14 mouse cellular contexts compared by ENCODE assay signal in genomic region chr4:10770026-10770643, GRCm38 (mm10).
DNase-seq lines count a peak whose midpoint lies in the region; ATAC-seq and TF ChIP-seq lines count a peak whose summit lies in the region.
"Had no signal": no experiment of that assay in that cellular context is flagged by ENCODE, and none has a peak within 500 bp of the region (broad histone marks: within the 10 kb centered on the region; RNA-seq: fewer than 3 reads in every experiment).

No protein-coding gene starts in this region.

- H3K9ac ChIP-seq in liver, adult 2 months (ENCODE audit: low read depth, low read length): no peak overlapping the region
- H3K9ac ChIP-seq in liver, embryonic 12.5 days: no peak overlapping the region
- no peak overlapping the region for H3K9ac ChIP-seq in MEL (ENCODE audit: control insufficient read depth, low read depth, low read length, poor library complexity, severe bottlenecking)
- no peak overlapping the region for H3K9ac ChIP-seq in forebrain, embryonic 12.5 days

- TF ChIP-seq CTCF in liver, adult 2 months (IDR thresholded peaks at IDR 0.05; ENCODE audit: low read depth, low read length): no peak
- no peak for TF ChIP-seq CTCF in MEL (IDR thresholded peaks at IDR 0.05 in 2 of 3, conservative IDR thresholded peaks at IDR 0.05 in 1 of 3; ENCODE audit: control insufficient read depth in 1 of 3, insufficient read depth in 1 of 3, low read depth in 2 of 3, low read length in 3 of 3, poor library complexity in 1 of 3, severe bottlenecking in 1 of 3)

- no peak for TF ChIP-seq POLR2A in liver, adult 2 months (IDR thresholded peaks at IDR 0.05; ENCODE audit: extremely low read depth, insufficient read depth, low read length)
- TF ChIP-seq POLR2A in MEL (IDR thresholded peaks at IDR 0.05; ENCODE audit: control insufficient read depth in 1 of 2, insufficient read depth in 1 of 2, low read depth in 1 of 2, low read length in 2 of 2, poor library complexity in 1 of 2): no peak

- peak; percentile 2 for DNase-seq in liver, adult 2 months (ENCODE audit: extremely low read depth, low read depth, low spot score)
- DNase-seq in MEL (ENCODE audit: low read depth, low spot score): peak; percentile 3
- peak; percentile 3 to 14 for DNase-seq in kidney, postnatal 36 days
- peak; percentile 44 for DNase-seq in thymus, postnatal 14 days
- no peak for DNase-seq in heart, adult 18-20 months
- DNase-seq in urinary bladder, postnatal 10 days (ENCODE audit: low spot score): no peak
- DNase-seq: heart, adult 2 months; liver; lung, postnatal 4 days had no signal

- 84% methylated on average over 13 of the region's 13 CpGs for WGBS in liver, adult 2 months
- WGBS in liver, embryonic 12.5 days (ENCODE audit: insufficient replicate concordance): 45% methylated on average over 13 of the region's 13 CpGs
- WGBS in forebrain, embryonic 12.5 days: 95% methylated on average over 13 of the region's 13 CpGs

- no peaks in the 10 kb centered on the region for H3K79me2 ChIP-seq in liver, adult 2 months (ENCODE audit: control insufficient read depth, insufficient read depth, low read length)
- H3K79me2 ChIP-seq in MEL (ENCODE audit: control insufficient read depth, insufficient read depth, low read length, poor library complexity): no peaks in the 10 kb centered on the region

- TF ChIP-seq RAD21 in MEL (IDR thresholded peaks at IDR 0.05; ENCODE audit: low read depth, low read length): no peak

- H3K4me1 ChIP-seq in liver, adult 2 months (ENCODE audit: control insufficient read depth, insufficient read depth, low read length): no peaks in the 10 kb centered on the region
- no peaks in the 10 kb centered on the region for H3K4me1 ChIP-seq in liver, embryonic 12.5 days
- no peaks in the 10 kb centered on the region for H3K4me1 ChIP-seq in MEL (ENCODE audit: control insufficient read depth in 1 of 2, insufficient read depth in 2 of 2, low read length in 2 of 2)
- peaks cover 6% of the 10 kb centered on the region; the same call in 1 of the 2 replicates for H3K4me1 ChIP-seq in forebrain, embryonic 12.5 days
- H3K4me1 ChIP-seq: hindbrain, embryonic 10.5 days had no signal

- H3K27ac ChIP-seq in liver, adult 2 months (replicated peaks; ENCODE audit: insufficient read depth, low read depth, low read length): no peak overlapping the region
- no peak overlapping the region for H3K27ac ChIP-seq in liver, embryonic 12.5 days
- no peak overlapping the region for H3K27ac ChIP-seq in MEL (ENCODE audit: control insufficient read depth, low read depth, low read length)
- no peak overlapping the region for H3K27ac ChIP-seq in forebrain, embryonic 12.5 days
- H3K27ac ChIP-seq: heart, adult 2 months; hindbrain, embryonic 10.5 days; left cerebral cortex, adult 2 months had no signal

- no peaks in the 10 kb centered on the region for H3K36me3 ChIP-seq in liver, adult 2 months (ENCODE audit: control insufficient read depth, insufficient read depth, low read length)
- no peaks in the 10 kb centered on the region for H3K36me3 ChIP-seq in liver, embryonic 12.5 days
- H3K36me3 ChIP-seq in MEL (ENCODE audit: control insufficient read depth in 1 of 2, insufficient read depth in 2 of 2, low read length in 2 of 2): no peaks in the 10 kb centered on the region
- no peaks in the 10 kb centered on the region for H3K36me3 ChIP-seq in forebrain, embryonic 12.5 days (replicated peaks)
- H3K36me3 ChIP-seq: hindbrain, embryonic 10.5 days had no signal

- no peak overlapping the region for H3K4me3 ChIP-seq in liver, adult 2 months (ENCODE audit: insufficient read depth, low read depth, low read length)
- no peak overlapping the region for H3K4me3 ChIP-seq in liver, embryonic 12.5 days
- H3K4me3 ChIP-seq in MEL (ENCODE audit: control insufficient read depth in 1 of 2, insufficient read depth in 1 of 2, low read depth in 2 of 2, low read length in 2 of 2): no peak overlapping the region
- H3K4me3 ChIP-seq in forebrain, embryonic 12.5 days (replicated peaks): no peak overlapping the region
- H3K4me3 ChIP-seq: heart, adult 2 months; hindbrain, embryonic 10.5 days; left cerebral cortex, adult 2 months had no signal

- no peaks in the 10 kb centered on the region for H3K27me3 ChIP-seq in liver, adult 2 months (ENCODE audit: control insufficient read depth, insufficient read depth, low read length)
- no peaks in the 10 kb centered on the region for H3K27me3 ChIP-seq in liver, embryonic 12.5 days (replicated peaks)
- H3K27me3 ChIP-seq in MEL (ENCODE audit: control insufficient read depth in 1 of 2, insufficient read depth in 2 of 2, low read length in 2 of 2): no peaks in the 10 kb centered on the region
- no peaks in the 10 kb centered on the region for H3K27me3 ChIP-seq in forebrain, embryonic 12.5 days

- no peak overlapping the region for H3K4me2 ChIP-seq in liver, embryonic 12.5 days
- no peak overlapping the region for H3K4me2 ChIP-seq in forebrain, embryonic 12.5 days

- no peaks in the 10 kb centered on the region for H3K9me3 ChIP-seq in liver, embryonic 12.5 days (replicated peaks)
- H3K9me3 ChIP-seq in MEL (replicated peaks; ENCODE audit: insufficient read depth, low read length): no peaks in the 10 kb centered on the region
- H3K9me3 ChIP-seq in forebrain, embryonic 12.5 days: no peaks in the 10 kb centered on the region
- H3K9me3 ChIP-seq: hindbrain, embryonic 10.5 days had no signal

- no peak for TF ChIP-seq EP300 in MEL (IDR thresholded peaks at IDR 0.05; ENCODE audit: low read depth in 1 of 2, low read length in 2 of 2)

- ATAC-seq in liver, embryonic 12.5 days: no peak
- no peak for ATAC-seq in forebrain, embryonic 12.5 days (ENCODE audit: low FRiP score)
- ATAC-seq: intestine, postnatal 0 days had no signal

TF ChIP-seq in MEL, 35 proteins besides CTCF, POLR2A, EP300 and RAD21:
- TF ChIP-seq ZC3H11A (IDR thresholded peaks at IDR 0.05; ENCODE audit: low read depth, low read length): no peak
- TF ChIP-seq GATA1 (IDR thresholded peaks at IDR 0.05; ENCODE audit: low read depth, low read length): no peak
- TF ChIP-seq MYB (IDR thresholded peaks at IDR 0.05; ENCODE audit: low read depth, low read length): no peak
- no peak for TF ChIP-seq USF2 (IDR thresholded peaks at IDR 0.05; ENCODE audit: borderline replicate concordance in 1 of 2, insufficient read depth in 1 of 2, low read depth in 1 of 2, low read length in 2 of 2)
- no peak for TF ChIP-seq POLR2AphosphoS5 (IDR thresholded peaks at IDR 0.05; ENCODE audit: borderline replicate concordance, low read depth, low read length)
- no peak for TF ChIP-seq MEF2A (IDR thresholded peaks at IDR 0.05; ENCODE audit: extremely low read depth, insufficient replicate concordance, low read depth, low read length, poor library complexity, severe bottlenecking)
- no peak for TF ChIP-seq USF1 (IDR thresholded peaks at IDR 0.05; ENCODE audit: low read depth, low read length)
- TF ChIP-seq ZNF384 (IDR thresholded peaks at IDR 0.05; ENCODE audit: low read depth, low read length): no peak
- TF ChIP-seq E2F4 (IDR thresholded peaks at IDR 0.05; ENCODE audit: borderline replicate concordance, low read depth, low read length): no peak
- no peak for TF ChIP-seq TCF12 (IDR thresholded peaks at IDR 0.05; ENCODE audit: low read depth, low read length)
- no peak for TF ChIP-seq NELFE (IDR thresholded peaks at IDR 0.05; ENCODE audit: low read depth, low read length)
- no peak for TF ChIP-seq UBTF (IDR thresholded peaks at IDR 0.05; ENCODE audit: borderline replicate concordance, insufficient read depth, low read depth, low read length)

Comparison
In these comparisons a context has a peak if more than half of its experiments do, and no peak if none do; other contexts are left out.
1. DNase-seq: peak in liver, adult 2 months (single experiment), MEL (single experiment), kidney, postnatal 36 days (2 of 2) and thymus, postnatal 14 days (single experiment); none in heart, adult 18-20 months (0 of 2) and urinary bladder, postnatal 10 days (single experiment).